ENCODE assay signal across 8 mouse cellular contexts in genomic region chr5:28318671-28319070, GRCm38 (mm10). TPM values are rescaled to one million over a fixed set of nuclear protein-coding genes. Genes with fewer than 3 reads are reported as not detected.
A peak's percentile ranks its signal among the peaks of the same experiment; 100 is the strongest.
DNase-seq lines count a peak whose midpoint lies in the region; ATAC-seq and TF ChIP-seq lines count a peak whose summit lies in the region.

No protein-coding gene starts in this region.

- ATAC-seq in intestine, embryonic 16.5 days = no peak
- no peak for ATAC-seq in neural tube, embryonic 14.5 days (ENCODE audit: low read depth)

- peak overlapping the region; percentile 83 for H3K4me2 ChIP-seq in intestine, embryonic 16.5 days (ENCODE audit: low read depth, low read length)
- H3K4me2 ChIP-seq in neural tube, embryonic 14.5 days (ENCODE audit: low read depth, low read length) = peak overlapping the region; percentile 80

- TF ChIP-seq CTCF in left cerebral cortex, adult 2 months (IDR thresholded peaks at IDR 0.05) = no peak

- no peak overlapping the region for H3K27ac ChIP-seq in left cerebral cortex, adult 2 months
- no peak overlapping the region for H3K27ac ChIP-seq in embryonic facial prominence, embryonic 10.5 days (replicated peaks)
- H3K27ac ChIP-seq in intestine, embryonic 16.5 days (ENCODE audit: low read length) = no peak overlapping the region
- H3K27ac ChIP-seq in neural tube, embryonic 14.5 days (ENCODE audit: low read depth, low read length) = no peak overlapping the region

- 69% methylated on average over 2 of the region's 2 CpGs for WGBS in embryonic facial prominence, embryonic 10.5 days
- WGBS in intestine, embryonic 16.5 days = 61% methylated on average over 2 of the region's 2 CpGs
- WGBS in neural tube, embryonic 14.5 days = 69% methylated on average over 2 of the region's 2 CpGs

- H3K9me3 ChIP-seq in embryonic facial prominence, embryonic 10.5 days = no peaks in the 10 kb centered on the region
- no peaks in the 10 kb centered on the region for H3K9me3 ChIP-seq in intestine, embryonic 16.5 days (ENCODE audit: control insufficient read depth, low read length)
- H3K9me3 ChIP-seq in neural tube, embryonic 14.5 days (ENCODE audit: control insufficient read depth, low read length) = no peaks in the 10 kb centered on the region

- peaks cover 17% of the 10 kb centered on the region; the same call in 1 of the 2 replicates for H3K36me3 ChIP-seq in embryonic facial prominence, embryonic 10.5 days (replicated peaks)
- H3K36me3 ChIP-seq in intestine, embryonic 16.5 days (ENCODE audit: control insufficient read depth, insufficient read depth, low read length) = no peaks in the 10 kb centered on the region
- no peaks in the 10 kb centered on the region for H3K36me3 ChIP-seq in neural tube, embryonic 14.5 days (ENCODE audit: control insufficient read depth, insufficient read depth, low read length)

- intact Hi-C loops in left cerebral cortex, adult 2 months (cut with DNase I) = loop anchor here (10.0 kb wide), 1 partner anchor 244 kb away; the partner anchor contains the start of gene Insig1
- intact Hi-C loops in left cerebral cortex, postnatal 14 days (cut with DNase I) = loop anchor here (5.0 to 10.0 kb wide), 2 partner anchors 69 to 234 kb away; no protein-coding TSS in a partner anchor

- H3K4me3 ChIP-seq in left cerebral cortex, adult 2 months = peak overlapping the region; percentile 97; the same call in 1 of the 2 replicates
- H3K4me3 ChIP-seq in embryonic facial prominence, embryonic 10.5 days = peak overlapping the region; percentile 96
- H3K4me3 ChIP-seq in intestine, embryonic 16.5 days (ENCODE audit: low read length) = no peak overlapping the region
- peak overlapping the region; percentile 96; the same call in 1 of the 2 replicates for H3K4me3 ChIP-seq in neural tube, embryonic 14.5 days (ENCODE audit: low read depth, low read length)

- H3K9ac ChIP-seq in intestine, embryonic 16.5 days (ENCODE audit: low read depth, low read length) = no peak overlapping the region
- no peak overlapping the region for H3K9ac ChIP-seq in neural tube, embryonic 14.5 days (replicated peaks; ENCODE audit: low read depth, low read length)

- no peak for DNase-seq in left cerebral cortex, adult 2 months (ENCODE audit: extremely low spot score in 1 of 2, low spot score in 2 of 2)
- no peak for DNase-seq in left cerebral cortex, postnatal 14 days (ENCODE audit: low spot score in 2 of 2)
- DNase-seq in embryonic facial prominence, embryonic 10.5 days (ENCODE audit: low spot score) = no peak
- DNase-seq in spleen, adult 12 weeks (ENCODE audit: low spot score) = no peak
- no peak for DNase-seq in thymus, postnatal 36 days
- no peak for DNase-seq in kidney, postnatal 25 days

- peaks cover 19% of the 10 kb centered on the region for H3K4me1 ChIP-seq in embryonic facial prominence, embryonic 10.5 days
- H3K4me1 ChIP-seq in intestine, embryonic 16.5 days (ENCODE audit: control insufficient read depth, insufficient read depth, low read length) = peaks cover 9% of the 10 kb centered on the region
- H3K4me1 ChIP-seq in neural tube, embryonic 14.5 days (ENCODE audit: control insufficient read depth, insufficient read depth, low read length) = peaks cover 28% of the 10 kb centered on the region

- H3K27me3 ChIP-seq in embryonic facial prominence, embryonic 10.5 days (replicated peaks; ENCODE audit: low read depth, poor library complexity, severe bottlenecking) = no peaks in the 10 kb centered on the region
- H3K27me3 ChIP-seq in intestine, embryonic 16.5 days (replicated peaks; ENCODE audit: control insufficient read depth, insufficient read depth, low read length) = no peaks in the 10 kb centered on the region
- no peaks in the 10 kb centered on the region; the same call in 1 of the 2 replicates for H3K27me3 ChIP-seq in neural tube, embryonic 14.5 days (ENCODE audit: control insufficient read depth, insufficient read depth, low read length)

RNA-seq across cellular contexts. Expression of gene Rbm33, which starts 1.8 kb away (rescaled TPM):
- total RNA-seq in left cerebral cortex, adult 2 months (2021) = 10 to 100 TPM; 72.1 to 75.2 TPM
- 10 to 100 TPM; 59.0 to 59.5 TPM for total RNA-seq in left cerebral cortex, postnatal 14 days (2021)
- 13.9 and 14.7 TPM in 2 replicates for polyA plus RNA-seq in embryonic facial prominence, embryonic 10.5 days (2016; fragmentation: Nextera tagmentation; extraction: Ambion mirVana)
- polyA plus RNA-seq in intestine, embryonic 16.5 days (2015; fragmentation: Nextera tagmentation; extraction: Ambion mirVana) = 6.5 and 6.8 TPM in 2 replicates
- 22.1 and 26.6 TPM in 2 replicates for polyA plus RNA-seq in neural tube, embryonic 14.5 days (2014; fragmentation: Nextera tagmentation; extraction: Ambion mirVana)
